In genomic region chr4:149793156-149794009, GRCm38 (mm10) we compare ENCODE assay signal across 9 mouse cellular contexts. TPM values are rescaled to one million over a fixed set of nuclear protein-coding genes. Genes with fewer than 3 reads are reported as not detected.
DNase-seq lines count a peak whose midpoint lies in the region; ATAC-seq and TF ChIP-seq lines count a peak whose summit lies in the region.
"Had no signal": no experiment of that assay in that cellular context is flagged by ENCODE, and none has a peak within 500 bp of the region (broad histone marks: within the 10 kb centered on the region; RNA-seq: fewer than 3 reads in every experiment).

No protein-coding gene starts in this region.

- WGBS in liver, embryonic 11.5 days = 40% methylated on average over 13 of the region's 13 CpGs
- 39% methylated on average over 13 of the region's 13 CpGs for WGBS in intestine, postnatal 0 days

- H3K4me1 ChIP-seq in liver, embryonic 11.5 days (replicated peaks; ENCODE audit: control insufficient read depth, insufficient read depth, low read length) = peaks cover 21% of the 10 kb centered on the region
- H3K4me1 ChIP-seq in intestine, postnatal 0 days (replicated peaks; ENCODE audit: control insufficient read depth, insufficient read depth, low read length) = peaks cover 6% of the 10 kb centered on the region; the same call in 1 of the 2 replicates

- no peak for ATAC-seq in liver, embryonic 11.5 days (replicated peaks; ENCODE audit: low FRiP score)
- ATAC-seq in intestine, postnatal 0 days = peak; percentile 46

- DNase-seq in liver = peak; percentile 46
- DNase-seq in liver, embryonic 11.5 days (ENCODE audit: low spot score) = no peak
- DNase-seq in R1 (ENCODE audit: low read depth, low spot score) = peak; percentile 54
- peak; percentile 66 for DNase-seq in testis, postnatal 10 days (ENCODE audit: low spot score)
- DNase-seq in frontal cortex, adult 2 months (ENCODE audit: extremely low spot score in 1 of 2, low spot score in 1 of 2) = no peak
- DNase-seq in left cerebral cortex, adult 8-10 months (ENCODE audit: low spot score in 2 of 2) = no peak

- no peaks in the 10 kb centered on the region for H3K36me3 ChIP-seq in liver, embryonic 11.5 days (ENCODE audit: control insufficient read depth, insufficient read depth, low read length)
- H3K36me3 ChIP-seq in intestine, postnatal 0 days (ENCODE audit: control insufficient read depth, insufficient read depth) = no peaks in the 10 kb centered on the region
- H3K36me3 ChIP-seq: embryonic facial prominence, embryonic 15.5 days; neural tube, embryonic 13.5 days had no signal

- peak; percentile 82 for TF ChIP-seq CTCF in intestine, postnatal 0 days (IDR thresholded peaks at IDR 0.05; ENCODE audit: low read depth)

- H3K4me3 ChIP-seq in liver, embryonic 11.5 days (ENCODE audit: low read depth, low read length) = no peak overlapping the region
- no peak overlapping the region for H3K4me3 ChIP-seq in intestine, postnatal 0 days (ENCODE audit: low read depth, low read length)
- H3K4me3 ChIP-seq: embryonic facial prominence, embryonic 15.5 days; neural tube, embryonic 13.5 days had no signal

- H3K9me3 ChIP-seq in liver, embryonic 11.5 days (ENCODE audit: control insufficient read depth, low read length) = no peaks in the 10 kb centered on the region
- no peaks in the 10 kb centered on the region for H3K9me3 ChIP-seq in intestine, postnatal 0 days (ENCODE audit: control insufficient read depth)
- H3K9me3 ChIP-seq: embryonic facial prominence, embryonic 15.5 days; neural tube, embryonic 13.5 days had no signal

- no peak overlapping the region for H3K4me2 ChIP-seq in liver, embryonic 11.5 days
- no peak overlapping the region for H3K4me2 ChIP-seq in intestine, postnatal 0 days (replicated peaks; ENCODE audit: low read depth)
- H3K4me2 ChIP-seq: embryonic facial prominence, embryonic 15.5 days; neural tube, embryonic 13.5 days had no signal

- H3K9ac ChIP-seq in liver, embryonic 11.5 days (ENCODE audit: low read depth, low read length) = no peak overlapping the region
- H3K9ac ChIP-seq in intestine, postnatal 0 days (ENCODE audit: low read depth, low read length) = no peak overlapping the region
- H3K9ac ChIP-seq: embryonic facial prominence, embryonic 15.5 days; neural tube, embryonic 13.5 days had no signal

- H3K27me3 ChIP-seq in liver, embryonic 11.5 days (replicated peaks; ENCODE audit: control insufficient read depth, insufficient read depth, low read length) = no peaks in the 10 kb centered on the region
- H3K27me3 ChIP-seq in intestine, postnatal 0 days (replicated peaks; ENCODE audit: control insufficient read depth, insufficient read depth, low read length) = no peaks in the 10 kb centered on the region
- H3K27me3 ChIP-seq: embryonic facial prominence, embryonic 15.5 days; neural tube, embryonic 13.5 days had no signal

- H3K27ac ChIP-seq in liver, embryonic 11.5 days (ENCODE audit: low read depth, low read length) = no peak overlapping the region
- no peak overlapping the region for H3K27ac ChIP-seq in intestine, postnatal 0 days (ENCODE audit: low read depth, low read length)
- H3K27ac ChIP-seq: embryonic facial prominence, embryonic 15.5 days; neural tube, embryonic 13.5 days had no signal

RNA-seq across cellular contexts. Expression of gene Slc25a33, which starts 19.3 kb away (rescaled TPM):
- 21.9 and 23.2 TPM in 2 replicates for polyA plus RNA-seq in liver, embryonic 11.5 days (2014; fragmentation: Nextera tagmentation; extraction: Ambion mirVana)
- 8.3 and 8.4 TPM in 2 replicates for polyA plus RNA-seq in intestine, postnatal 0 days (2015; fragmentation: Nextera tagmentation; extraction: Ambion mirVana)
- polyA plus RNA-seq in frontal cortex, adult 2 months (2012; rRNA removed) = 35.1 and 36.5 TPM in 2 replicates
- total RNA-seq in left cerebral cortex, adult 8-10 months (2022) = 10 to 100 TPM; 31.9 to 33.7 (median 32.4) TPM

RNA-seq across cellular contexts. Expression of gene Tmem201, which starts 55.5 kb away (rescaled TPM):
- 16.8 and 16.9 TPM in 2 replicates for polyA plus RNA-seq in liver, embryonic 11.5 days (2014; fragmentation: Nextera tagmentation; extraction: Ambion mirVana)
- polyA plus RNA-seq in intestine, postnatal 0 days (2015; fragmentation: Nextera tagmentation; extraction: Ambion mirVana) = 8.7 and 9.6 TPM in 2 replicates
- polyA plus RNA-seq in frontal cortex, adult 2 months (2012; rRNA removed) = 78.2 and 79.6 TPM in 2 replicates
- total RNA-seq in left cerebral cortex, adult 8-10 months (2022) = 10 to 100 TPM; 65.4 to 71.4 (median 69.0) TPM

Comparison
In these comparisons a context has a peak if more than half of its experiments do, and no peak if none do; other contexts are left out.
1. DNase-seq: peak in liver (single experiment), R1 (single experiment) and testis, postnatal 10 days (single experiment); none in liver, embryonic 11.5 days (single experiment), frontal cortex, adult 2 months (0 of 2) and left cerebral cortex, adult 8-10 months (0 of 2).